Mouse (Mus musculus) adrenal gland, adult 10 weeks (tissue): Measurements from ENCODE around the gene Orai3. TPM values are rescaled to one million over a fixed set of nuclear protein-coding genes. Genes with fewer than 3 reads are reported as not detected.

ENCODE experiments used
- polyA plus RNA-seq: library from polyadenylated mRNA; stranded (reverse); fragments of 350-450 nt; fragmentation: Illumina TruSeq; extraction: RNeasy Lipid Tissue Mini Kit (QIAGEN cat#74804); gene quantifications from one replicate; pipeline ENCODE4 v1.2.3, GENCODE M21; 2014; ENCODE audit warnings: low read depth, low replicate concordance

The Orai3 gene
- polyA plus RNA-seq, result 5.6 TPM

GRCm38 (mm10) chr7:127769651-127770038 is at the start of gene Orai3:
Orai3 (plus strand) TSS chr7:127769815.

GRCm38 (mm10) chr7:127732066-127732465 is 37.5 kb upstream of the Orai3 start, which contains the start of gene Ctf2:
Ctf2 (minus strand) TSS chr7:127732166.

GRCm38 (mm10) chr7:127744366-127745045 is 25.1 kb upstream of the Orai3 start, which contains the start of gene Fbxl19:
Fbxl19 (plus strand) TSS chr7:127744543.

GRCm38 (mm10) chr7:127776426-127776825 is 6.8 kb downstream of the Orai3 start, which contains the start of gene Setd1a:
Setd1a (plus strand) TSS chr7:127776670.

GRCm38 (mm10) chr7:127785308-127785707 is 15.7 kb downstream of the Orai3 start, which contains the start of gene Gm49388:
Gm49388 (plus strand) TSS chr7:127785608.

GRCm38 (mm10) chr7:127800435-127801009 is 30.9 kb downstream of the Orai3 start, which contains the start of gene Hsd3b7:
Hsd3b7 (plus strand) TSS chr7:127800604.

GRCm38 (mm10) chr7:127824176-127824871 is 54.7 kb downstream of the Orai3 start, which contains the start of the genes Stx4a and Stx1b:
Stx4a (plus strand) TSS chr7:127824294.
Stx1b (minus strand) TSS chr7:127824549.

Other genes with a start within 250 kb of the Orai3 start
- gene Tmem265, start 208.4 kb upstream of the Orai3 start, polyA plus RNA-seq, result not detected
- gene Phkg2, start 196.5 kb upstream of the Orai3 start, polyA plus RNA-seq, result 16.0 TPM
- 1.6 TPM for gene Ccdc189, start 181.2 kb upstream of the Orai3 start, polyA plus RNA-seq
- gene Rnf40, start 181.0 kb upstream of the Orai3 start, polyA plus RNA-seq, result 1.5 TPM
- 7.7 TPM for gene Zfp629, start 154.0 kb upstream of the Orai3 start, polyA plus RNA-seq
- gene Bcl7c, start 60.9 kb upstream of the Orai3 start, polyA plus RNA-seq, result 5.5 TPM
- 2.6 TPM for gene Ctf1, start 57.1 kb upstream of the Orai3 start, polyA plus RNA-seq
- gene Ctf2, start 37.6 kb upstream of the Orai3 start, polyA plus RNA-seq, result not detected
- gene Fbxl19, start 25.3 kb upstream of the Orai3 start, polyA plus RNA-seq, result 0.29 TPM
- 7.7 TPM for gene Setd1a, start 6.9 kb downstream of the Orai3 start, polyA plus RNA-seq
- not detected for gene Gm49388, start 15.8 kb downstream of the Orai3 start, polyA plus RNA-seq
- gene Hsd3b7, start 30.8 kb downstream of the Orai3 start, polyA plus RNA-seq, result 17.3 TPM
- 16.9 TPM for gene Stx4a, start 54.5 kb downstream of the Orai3 start, polyA plus RNA-seq
- gene Stx1b, start 54.7 kb downstream of the Orai3 start, polyA plus RNA-seq, result 0.93 TPM
- 7.7 TPM for gene Zfp646, start 106.4 kb downstream of the Orai3 start, polyA plus RNA-seq
- 3.4 TPM for gene Zfp668, start 107.0 kb downstream of the Orai3 start, polyA plus RNA-seq
- not detected for gene Prss53, start 121.2 kb downstream of the Orai3 start, polyA plus RNA-seq
- not detected for gene Gm21974, start 125.6 kb downstream of the Orai3 start, polyA plus RNA-seq
- gene Vkorc1, start 125.8 kb downstream of the Orai3 start, polyA plus RNA-seq, result 40.1 TPM
- gene Bckdk, start 134.3 kb downstream of the Orai3 start, polyA plus RNA-seq, result 4.7 TPM
- gene Kat8, start 142.7 kb downstream of the Orai3 start, polyA plus RNA-seq, result 8.5 TPM
- gene Prss8, start 160.3 kb downstream of the Orai3 start, polyA plus RNA-seq, result not detected
- gene Prss36, start 176.9 kb downstream of the Orai3 start, polyA plus RNA-seq, result not detected
- 456 TPM for gene Fus, start 197.6 kb downstream of the Orai3 start, polyA plus RNA-seq
- 2.3 TPM for gene Pycard, start 224.1 kb downstream of the Orai3 start, polyA plus RNA-seq
- not detected for gene Trim72, start 234.1 kb downstream of the Orai3 start, polyA plus RNA-seq